Mouse (Mus musculus): ENCODE results near the gene Cntrl.

DNA sequence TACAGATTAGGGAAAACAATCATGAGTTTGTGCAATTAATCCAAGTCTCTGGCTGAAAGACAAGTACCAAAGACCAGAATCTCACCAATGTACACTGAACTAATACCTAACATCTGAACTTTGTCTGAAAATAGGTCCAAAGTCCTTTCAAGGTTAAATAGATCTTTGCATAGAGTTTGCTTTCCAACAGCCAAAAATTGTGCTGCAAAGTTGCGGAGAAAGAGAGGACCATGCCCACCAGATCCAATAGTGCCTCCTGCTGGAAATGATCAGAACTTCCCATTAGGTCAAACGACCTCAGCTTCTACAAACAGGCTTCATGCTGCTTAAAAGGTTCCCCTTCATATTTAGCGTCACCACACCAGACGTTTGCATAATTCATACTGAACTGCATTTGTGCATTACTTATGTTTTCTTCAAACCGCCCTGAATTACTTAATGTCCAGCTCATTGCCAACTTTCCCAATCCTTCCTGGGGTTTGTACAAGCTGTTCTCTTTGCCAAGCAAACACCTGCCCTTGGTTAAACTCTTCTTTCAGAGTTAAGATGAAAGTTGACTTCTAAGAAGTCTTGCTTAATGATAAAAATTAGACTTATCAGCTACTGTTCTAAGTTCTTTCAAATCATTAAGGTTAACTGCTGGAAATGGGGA lies 1.2 kb upstream of the Cntrl start:
- TF ChIP-seq CTCF (IDR thresholded peaks at IDR 0.05; ENCODE audit: low read depth, low read length) (peak; percentile 21; the same call in 1 of the 2 replicates), POLR2AphosphoS5 (IDR thresholded peaks at IDR 0.05; ENCODE audit: insufficient replicate concordance, low read depth, low read length) (no peak), GATA1 (IDR thresholded peaks at IDR 0.05; ENCODE audit: borderline replicate concordance, low read length) (no peak), TAL1 (conservative IDR thresholded peaks at IDR 0.05; ENCODE audit: low read depth, low read length) (no peak), GATA2 (IDR thresholded peaks at IDR 0.05; ENCODE audit: borderline replicate concordance, low read depth, low read length) (no peak)

Data from G1E (cell line).